ENCODE assay signal across 8 mouse cellular contexts in the genomic region with DNA sequence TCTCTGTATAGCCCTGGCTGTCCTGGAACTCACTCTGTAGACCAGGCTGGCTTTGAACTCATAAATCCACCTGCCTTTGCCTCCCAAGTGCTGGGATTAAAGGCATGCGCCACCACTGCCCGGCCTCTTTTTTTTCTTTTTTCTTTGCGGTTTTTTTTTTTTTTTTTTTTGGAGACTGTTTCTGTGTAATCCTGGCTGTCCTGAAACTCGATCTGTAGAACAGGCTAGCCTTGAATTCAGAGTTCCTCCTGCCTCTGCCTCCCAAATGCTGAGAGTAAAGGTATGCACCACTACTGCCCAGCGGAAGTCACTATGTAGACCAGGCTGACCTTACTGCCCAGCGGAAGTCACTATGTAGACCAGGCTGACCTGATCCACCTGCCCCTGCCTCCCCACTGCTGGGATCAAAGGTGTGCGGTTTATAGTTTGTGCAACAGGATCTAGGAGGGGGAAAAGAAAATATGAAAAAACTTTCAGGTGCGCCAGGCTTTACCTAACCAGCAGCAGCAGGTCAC. TPM values are rescaled to one million over a fixed set of nuclear protein-coding genes. Genes with fewer than 3 reads are reported as not detected.
DNase-seq lines count a peak whose midpoint lies in the region; ATAC-seq and TF ChIP-seq lines count a peak whose summit lies in the region.

No protein-coding gene starts in this region.

- 0 out of 2 replicates have a peak overlapping the region, but pooled peaks have one; percentile 24 for H3K27ac ChIP-seq in heart, embryonic 13.5 days (replicated peaks)
- peak overlapping the region; percentile 47; the same call in 1 of the 2 replicates for H3K27ac ChIP-seq in ES-E14 (ENCODE audit: insufficient read depth, low read depth, low read length, poor library complexity, severe bottlenecking)
- H3K27ac ChIP-seq in forebrain, postnatal 0 days (ENCODE audit: low read depth, low read length): no peak overlapping the region
- H3K27ac ChIP-seq in macrophage: peak overlapping the region; percentile 54

- peak overlapping the region; percentile 90 for H3K4me2 ChIP-seq in heart, embryonic 13.5 days
- peak overlapping the region; percentile 78 for H3K4me2 ChIP-seq in forebrain, postnatal 0 days (ENCODE audit: low read depth)

- no peak for TF ChIP-seq CTCF in forebrain, postnatal 0 days (IDR thresholded peaks at IDR 0.05; ENCODE audit: low read depth)

- WGBS in heart, embryonic 13.5 days: 40% methylated on average over 8 of the region's 8 CpGs
- 52% methylated on average over 8 of the region's 8 CpGs for WGBS in forebrain, postnatal 0 days
- WGBS in macrophage (ENCODE audit: missing documents): 42% methylated on average over 5 of the region's 8 CpGs

- H3K9ac ChIP-seq in heart, embryonic 13.5 days: peak overlapping the region; percentile 72
- H3K9ac ChIP-seq in ES-E14 (ENCODE audit: insufficient read depth, low read depth, low read length, poor library complexity, severe bottlenecking): peak overlapping the region; percentile 76
- peak overlapping the region; percentile 72; the same call in 1 of the 2 replicates for H3K9ac ChIP-seq in forebrain, postnatal 0 days

- no peak for DNase-seq in heart, adult 8-10 months (ENCODE audit: low spot score)
- DNase-seq in ES-E14 (ENCODE audit: low read depth, low spot score): no peak
- DNase-seq in forebrain, postnatal 0 days: no peak
- no peak for DNase-seq in yolk sac, embryonic 10.5 days (ENCODE audit: low spot score)
- no peak for DNase-seq in right cerebral cortex, adult 2 months (ENCODE audit: low spot score in 2 of 2)
- DNase-seq in urinary bladder, adult 2 months (ENCODE audit: low spot score): no peak

- peaks cover 27% of the 10 kb centered on the region for H3K79me2 ChIP-seq in macrophage (ENCODE audit: inconsistent target)

- no peak for ATAC-seq in heart, embryonic 13.5 days (ENCODE audit: extremely low read depth, insufficient number of reproducible peaks, low FRiP score, low TSS enrichment)
- no peak; the same call in none of the 2 replicates for ATAC-seq in forebrain, postnatal 0 days

- peaks cover 28% of the 10 kb centered on the region for H3K36me3 ChIP-seq in heart, embryonic 13.5 days
- H3K36me3 ChIP-seq in ES-E14 (ENCODE audit: control insufficient read depth, insufficient read depth, low read length, poor library complexity, severe bottlenecking): peaks cover 28% of the 10 kb centered on the region
- peaks cover 20% of the 10 kb centered on the region for H3K36me3 ChIP-seq in forebrain, postnatal 0 days (ENCODE audit: insufficient read depth)
- H3K36me3 ChIP-seq in macrophage (ENCODE audit: inconsistent target): peaks cover 16% of the 10 kb centered on the region

- in situ Hi-C loops in ES-E14 (cut with MboI; ENCODE audit: low sequenced_read_pairs in 2 of 2, unreplicated experiment in 2 of 2): loop anchor here (5.0 to 10.0 kb wide), 2 partner anchors 63 to 66 kb away; a partner anchor contains a TSS

- H3K9me3 ChIP-seq in heart, embryonic 13.5 days: no peaks in the 10 kb centered on the region
- H3K9me3 ChIP-seq in ES-E14 (ENCODE audit: control insufficient read depth, insufficient read depth, low read depth, low read length): no peaks in the 10 kb centered on the region
- H3K9me3 ChIP-seq in forebrain, postnatal 0 days (ENCODE audit: low read length): no peaks in the 10 kb centered on the region

- peaks cover 39% of the 10 kb centered on the region for H3K4me1 ChIP-seq in heart, embryonic 13.5 days
- peaks cover 2 to 16% of the 10 kb centered on the region in 2 experiments; a peak in 3 of 4 replicates for H3K4me1 ChIP-seq in ES-E14 (ENCODE audit: control insufficient read depth in 2 of 2, insufficient read depth in 2 of 2, low read length in 2 of 2, poor library complexity in 1 of 2)
- H3K4me1 ChIP-seq in forebrain, postnatal 0 days (ENCODE audit: insufficient read depth): 0 out of 2 replicates have a peak, but pooled peaks cover 3% of the 10 kb centered on the region

- H3K4me3 ChIP-seq in heart, embryonic 13.5 days: peak overlapping the region; percentile 91
- H3K4me3 ChIP-seq in ES-E14 (ENCODE audit: insufficient read depth in 1 of 2, low read depth in 1 of 2, low read length in 2 of 2, poor library complexity in 1 of 2, severe bottlenecking in 1 of 2) (peak overlapping the region; percentile 59 to 80), macrophage (ENCODE audit: inconsistent target) (peak overlapping the region; percentile 59)
- peak overlapping the region; percentile 95 for H3K4me3 ChIP-seq in forebrain, postnatal 0 days (ENCODE audit: low read depth, low read length)

- no peaks in the 10 kb centered on the region for H3K27me3 ChIP-seq in heart, embryonic 13.5 days (replicated peaks)
- no peaks in the 10 kb centered on the region for H3K27me3 ChIP-seq in forebrain, postnatal 0 days (ENCODE audit: insufficient read depth, low read length)

TF ChIP-seq in ES-E14, 5 proteins besides CTCF, POLR2A, EP300 and RAD21:
- peak; percentile 43 for TF ChIP-seq ZNF384 (IDR thresholded peaks at IDR 0.05; ENCODE audit: low read depth, low read length)
- no peak for TF ChIP-seq MAFK (IDR thresholded peaks at IDR 0.05; ENCODE audit: insufficient read depth, low read depth, low read length)
- TF ChIP-seq CHD2 (IDR thresholded peaks at IDR 0.05; ENCODE audit: low read depth, low read length): no peak

RNA-seq across cellular contexts. Expression of a gene that starts 0.6 kb away (rescaled TPM):
- polyA plus RNA-seq in heart, embryonic 13.5 days (2015; fragmentation: Nextera tagmentation; extraction: Ambion mirVana): 101 and 102 TPM in 2 replicates
- total RNA-seq in heart, adult 8-10 months (2022): 10 to 100 TPM; 18.4 to 23.7 (median 21.4) TPM
- total RNA-seq in ES-E14 (2012; rRNA removed): 452 and 461 TPM in 2 replicates
- 66.5 and 81.2 TPM in 2 replicates for total RNA-seq in forebrain, postnatal 0 days (2014; rRNA removed)
- polyA plus RNA-seq in forebrain, postnatal 0 days (2015; fragmentation: Nextera tagmentation; extraction: Ambion mirVana): 118 and 155 TPM in 2 replicates
- 10 to 100 TPM in 19 of 26 experiments, 1 to 10 TPM in 7; 6.7 to 48.1 (median 12.0) TPM for total RNA-seq in macrophage (2018; cell fraction: chromatin; rRNA removed)
- total RNA-seq in macrophage (2018; cell fraction: cytosol; rRNA removed): 10 to 100 TPM; 32.4 to 68.5 (median 50.3) TPM
- 10 to 100 TPM in 25 of 26 experiments, 1 to 10 TPM in 1; 9.7 to 57.2 (median 17.0) TPM for total RNA-seq in macrophage (2018; cell fraction: nucleus; rRNA removed)
- 45.0 to 125 TPM (median 72.8 TPM) in 3 replicates for polyA plus RNA-seq in macrophage (2018)
- 48.8 and 55.7 TPM in 2 replicates for polyA plus RNA-seq in urinary bladder, adult 2 months (2012; rRNA removed)

RNA-seq across cellular contexts. Expression of a gene that starts 12.3 kb away (rescaled TPM):
- polyA plus RNA-seq in heart, embryonic 13.5 days (2015; fragmentation: Nextera tagmentation; extraction: Ambion mirVana): 273 and 282 TPM in 2 replicates
- total RNA-seq in heart, adult 8-10 months (2022): 100 to 1,000 TPM; 119 to 149 (median 133) TPM
- total RNA-seq in ES-E14 (2012; rRNA removed): 334 and 505 TPM in 2 replicates
- total RNA-seq in forebrain, postnatal 0 days (2014; rRNA removed): 324 and 364 TPM in 2 replicates
- 350 and 374 TPM in 2 replicates for polyA plus RNA-seq in forebrain, postnatal 0 days (2015; fragmentation: Nextera tagmentation; extraction: Ambion mirVana)
- 100 to 1,000 TPM in 6 of 26 experiments, 10 to 100 TPM in 20; 61.5 to 128 (median 92.7) TPM for total RNA-seq in macrophage (2018; cell fraction: chromatin; rRNA removed)
- 100 to 1,000 TPM; 222 to 303 (median 262) TPM for total RNA-seq in macrophage (2018; cell fraction: cytosol; rRNA removed)
- total RNA-seq in macrophage (2018; cell fraction: nucleus; rRNA removed): 100 to 1,000 TPM; 104 to 259 (median 129) TPM
- 203 to 532 TPM (median 476 TPM) in 3 replicates for polyA plus RNA-seq in macrophage (2018)
- polyA plus RNA-seq in urinary bladder, adult 2 months (2012; rRNA removed): 198 and 201 TPM in 2 replicates

RNA-seq across cellular contexts. Expression of a gene that starts 16.7 kb away (rescaled TPM):
- polyA plus RNA-seq in heart, embryonic 13.5 days (2015; fragmentation: Nextera tagmentation; extraction: Ambion mirVana): 31.0 and 33.5 TPM in 2 replicates
- 10 to 100 TPM; 12.6 to 19.1 (median 15.3) TPM for total RNA-seq in heart, adult 8-10 months (2022)
- total RNA-seq in ES-E14 (2012; rRNA removed): 41.1 and 96.5 TPM in 2 replicates
- total RNA-seq in forebrain, postnatal 0 days (2014; rRNA removed): 70.7 and 88.2 TPM in 2 replicates
- 74.4 and 75.9 TPM in 2 replicates for polyA plus RNA-seq in forebrain, postnatal 0 days (2015; fragmentation: Nextera tagmentation; extraction: Ambion mirVana)
- total RNA-seq in macrophage (2018; cell fraction: chromatin; rRNA removed): 10 to 100 TPM in 25 of 26 experiments, 1 to 10 TPM in 1; 5.8 to 64.4 (median 26.4) TPM
- total RNA-seq in macrophage (2018; cell fraction: cytosol; rRNA removed): 10 to 100 TPM; 12.1 to 48.9 (median 25.2) TPM
- total RNA-seq in macrophage (2018; cell fraction: nucleus; rRNA removed): 10 to 100 TPM in 24 of 26 experiments, 1 to 10 TPM in 2; 9.5 to 48.8 (median 21.0) TPM
- polyA plus RNA-seq in macrophage (2018): 15.5 to 43.6 TPM (median 25.5 TPM) in 3 replicates
- polyA plus RNA-seq in urinary bladder, adult 2 months (2012; rRNA removed): 35.3 and 43.4 TPM in 2 replicates

RNA-seq across cellular contexts. Expression of a gene that starts 31.7 kb away (rescaled TPM):
- polyA plus RNA-seq in heart, embryonic 13.5 days (2015; fragmentation: Nextera tagmentation; extraction: Ambion mirVana): 12.7 and 14.1 TPM in 2 replicates
- 10 to 100 TPM in 3 of 4 experiments, 1 to 10 TPM in 1; 9.2 to 10.8 (median 10.3) TPM for total RNA-seq in heart, adult 8-10 months (2022)
- total RNA-seq in ES-E14 (2012; rRNA removed): 23.7 and 43.8 TPM in 2 replicates
- total RNA-seq in forebrain, postnatal 0 days (2014; rRNA removed): 23.4 and 26.4 TPM in 2 replicates
- polyA plus RNA-seq in forebrain, postnatal 0 days (2015; fragmentation: Nextera tagmentation; extraction: Ambion mirVana): 17.3 and 17.9 TPM in 2 replicates
- 10 to 100 TPM in 5 of 26 experiments, 1 to 10 TPM in 21; 2.6 to 21.1 (median 6.6) TPM for total RNA-seq in macrophage (2018; cell fraction: chromatin; rRNA removed)
- 10 to 100 TPM in 7 of 26 experiments, 1 to 10 TPM in 19; 2.5 to 18.8 (median 6.6) TPM for total RNA-seq in macrophage (2018; cell fraction: cytosol; rRNA removed)
- 10 to 100 TPM in 7 of 26 experiments, 1 to 10 TPM in 19; 2.0 to 23.1 (median 7.9) TPM for total RNA-seq in macrophage (2018; cell fraction: nucleus; rRNA removed)
- 3.9 to 13.9 TPM (median 6.3 TPM) in 3 replicates for polyA plus RNA-seq in macrophage (2018)
- 4.2 and 4.9 TPM in 2 replicates for polyA plus RNA-seq in urinary bladder, adult 2 months (2012; rRNA removed)

RNA-seq across cellular contexts. Expression of a gene that starts 31.8 kb away (rescaled TPM):
- 0.86 and 0.94 TPM in 2 replicates for polyA plus RNA-seq in heart, embryonic 13.5 days (2015; fragmentation: Nextera tagmentation; extraction: Ambion mirVana)
- total RNA-seq in heart, adult 8-10 months (2022): 1 to 10 TPM in 1 of 4 experiments, under 1 TPM in 3; 0.22 to 1.0 (median 0.63) TPM
- total RNA-seq in ES-E14 (2012; rRNA removed): 4.1 and 12.2 TPM in 2 replicates
- 0.85 and 1.1 TPM in 2 replicates for total RNA-seq in forebrain, postnatal 0 days (2014; rRNA removed)
- polyA plus RNA-seq in forebrain, postnatal 0 days (2015; fragmentation: Nextera tagmentation; extraction: Ambion mirVana): 0.39 and 0.46 TPM in 2 replicates
- total RNA-seq in macrophage (2018; cell fraction: chromatin; rRNA removed): 10 to 100 TPM in 4 of 26 experiments, 1 to 10 TPM in 21, under 1 TPM in 1; 0.81 to 19.0 (median 3.2) TPM
- 1 to 10 TPM in 6 of 26 experiments, under 1 TPM in 20; 0.10 to 3.1 (median 0.49) TPM for total RNA-seq in macrophage (2018; cell fraction: cytosol; rRNA removed)
- total RNA-seq in macrophage (2018; cell fraction: nucleus; rRNA removed): 10 to 100 TPM in 7 of 26 experiments, 1 to 10 TPM in 19; 1.1 to 37.4 (median 5.8) TPM
- polyA plus RNA-seq in macrophage (2018): 0.58 to 4.2 TPM (median 2.0 TPM) in 3 replicates
- 15.1 and 20.6 TPM in 2 replicates for polyA plus RNA-seq in urinary bladder, adult 2 months (2012; rRNA removed)
